Mouse (Mus musculus): ENCODE results near the gene 1810013L24Rik.

DNA sequence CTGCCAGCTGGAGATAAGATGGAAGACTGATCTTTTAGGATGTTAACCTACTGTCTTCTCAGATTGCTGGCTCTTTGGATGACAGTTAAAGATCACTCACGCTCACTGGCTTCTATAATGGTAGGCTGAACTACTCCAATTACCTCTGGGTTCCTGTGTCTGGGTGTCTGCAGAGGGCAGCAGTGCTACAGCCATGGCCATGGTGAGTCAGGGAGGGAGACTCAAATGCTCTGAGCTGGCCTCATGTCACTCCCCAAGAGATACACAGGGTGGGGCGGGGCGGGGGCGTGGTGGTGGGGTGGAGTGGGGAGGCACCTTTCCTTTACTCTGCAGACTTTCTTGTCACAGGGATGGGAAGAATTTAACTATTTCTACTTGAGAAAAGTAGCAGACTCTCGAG lies 42.1 kb downstream of the 1810013L24Rik start:
- TF ChIP-seq CTCF (IDR thresholded peaks at IDR 0.05; ENCODE audit: borderline replicate concordance, extremely low read depth, insufficient read depth, insufficient read length) (no peak), POLR2A (IDR thresholded peaks at IDR 0.05; ENCODE audit: borderline replicate concordance, extremely low read depth, insufficient read depth, insufficient read length, poor library complexity, severe bottlenecking) (no peak)

Data from brain, embryonic 14.5 days (tissue).